Mouse (Mus musculus): ENCODE results near the gene Uqcr11.

DNA sequence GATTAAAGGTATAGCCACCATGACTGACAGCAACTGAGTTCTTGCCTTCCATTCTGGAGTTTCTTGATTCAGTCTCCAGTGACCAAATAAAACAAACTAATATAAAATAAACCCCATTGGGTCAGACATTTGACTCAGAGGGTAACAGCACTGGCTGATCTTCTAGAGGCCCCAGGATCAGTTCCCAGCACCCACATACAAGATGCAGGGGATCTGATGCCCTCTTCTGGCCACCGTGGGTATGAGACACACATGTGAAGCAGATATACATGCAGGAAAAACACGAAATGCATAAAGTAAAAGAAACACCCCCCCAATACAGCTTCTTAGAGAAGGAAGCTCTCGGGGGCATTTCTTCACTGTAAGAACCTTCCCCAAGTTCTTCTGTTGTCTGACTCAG is 18.4 kb upstream of the Uqcr11 start:
- no peak for TF ChIP-seq CTCF (IDR thresholded peaks at IDR 0.05; ENCODE audit: insufficient read depth, low read length)
- TF ChIP-seq POLR2A (IDR thresholded peaks at IDR 0.05; ENCODE audit: borderline replicate concordance, extremely low read depth, low read depth, low read length) = no peak

All from lung, adult 2 months (tissue).